Mouse (Mus musculus) CD4-positive naive resting alpha-beta T cell, adult 76 days (primary cell): ENCODE data around the gene Gm20777. TPM values are rescaled to one million over a fixed set of nuclear protein-coding genes. Genes with fewer than 3 reads are reported as not detected.

Experiments used
- total RNA-seq: library from RNA; stranded (reverse); gene quantifications from one replicate; pipeline ENCODE4 v1.2.4, GENCODE M21; 2023

Gm20777 gene
- total RNA-seq: not detected

DNA sequence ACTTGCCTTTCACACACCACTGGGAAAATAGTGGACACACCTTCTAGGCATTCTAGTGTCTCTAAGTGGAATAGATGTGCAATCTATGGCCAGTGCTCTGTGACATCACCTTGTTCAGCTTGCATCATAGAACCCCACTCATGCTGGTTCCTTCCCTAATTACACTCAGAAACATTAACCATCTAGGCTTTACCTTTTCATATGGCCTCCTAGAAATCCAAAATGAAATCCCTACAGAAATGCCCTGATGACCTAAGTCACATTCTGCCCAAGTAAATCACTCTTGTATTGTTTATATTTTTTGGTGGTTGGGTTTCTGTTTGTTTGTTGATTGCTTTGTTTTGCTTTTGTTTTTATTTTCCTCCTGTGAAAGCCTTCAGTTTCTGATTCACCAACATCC is at the start of gene Gm20777:
TSS of gene Gm20777 (minus strand) at position 101 of the 400 bp plus-strand sequence.

Other genes with a start within 250 kb of the Gm20777 start
- gene Gm20737, start 216.4 kb downstream of the Gm20777 start, total RNA-seq: not detected
- gene Gm21775, start 199.0 kb downstream of the Gm20777 start, total RNA-seq: not detected
- not detected for gene Gm21900, start 136.1 kb downstream of the Gm20777 start, total RNA-seq